Mouse (Mus musculus): ENCODE measurements around the gene Babam2.

Gene Babam2

DNA sequence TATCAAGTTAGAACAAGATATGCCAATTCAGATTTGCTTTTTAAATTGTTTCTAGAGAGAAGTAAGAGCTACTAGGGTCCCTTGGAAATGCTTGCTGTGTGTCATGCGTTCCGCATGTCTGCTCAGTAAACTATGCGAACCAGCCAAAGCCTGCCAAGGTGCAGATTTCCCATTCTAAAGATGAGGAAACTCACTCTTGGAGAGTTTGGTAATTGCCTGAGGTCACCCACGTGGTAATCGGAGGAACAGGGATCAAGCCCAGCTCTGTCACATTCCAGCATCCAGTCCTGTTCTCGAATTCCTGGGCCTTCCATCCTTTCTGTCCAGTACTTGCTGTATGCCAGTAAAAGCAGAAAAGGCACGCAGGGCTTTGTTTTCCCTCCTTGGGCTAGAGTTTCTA is 345.7 kb downstream of the Babam2 start:
- DNase-seq (ENCODE audit: low spot score): no peak

DNA sequence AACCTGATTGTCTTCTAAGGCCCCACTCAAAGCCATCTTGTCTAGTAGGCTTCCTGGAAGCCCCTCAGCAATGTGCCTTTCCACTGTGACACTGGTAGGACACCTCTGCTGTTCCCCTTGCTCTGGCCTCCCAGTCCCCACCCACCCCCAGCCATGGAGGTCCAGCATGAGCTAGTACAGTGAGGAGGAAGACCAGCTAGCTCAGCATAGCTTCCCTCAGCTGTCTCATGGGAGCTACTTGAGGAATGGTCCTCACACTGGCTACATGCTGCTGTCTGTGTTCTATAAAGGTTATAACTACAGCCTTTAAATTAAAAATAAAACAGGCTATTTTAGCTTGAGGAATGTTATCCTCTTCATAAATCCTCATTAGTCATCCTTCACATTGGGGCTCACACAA is 346.5 kb downstream of the Babam2 start:
- DNase-seq (ENCODE audit: low spot score): no peak

DNA sequence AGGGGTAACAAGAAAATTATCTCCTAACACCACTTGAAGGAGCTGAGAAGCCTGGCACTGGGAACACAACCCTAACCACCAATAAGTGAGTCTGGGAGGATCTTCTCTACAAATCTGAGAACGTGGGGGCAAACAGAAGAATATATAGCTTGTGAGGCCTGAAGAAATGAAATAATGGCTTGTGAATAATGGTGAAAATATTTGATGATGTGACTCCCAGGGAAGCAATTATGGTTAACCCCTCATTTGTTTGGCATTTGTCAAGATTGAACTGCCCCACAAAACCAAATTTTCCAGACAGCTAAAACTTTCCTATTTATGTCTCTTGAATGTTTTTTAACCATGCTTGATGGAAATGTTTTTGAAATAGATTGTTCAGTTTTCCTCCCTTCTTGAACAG is 354.4 kb downstream of the Babam2 start:
- no peak for DNase-seq (ENCODE audit: low spot score)

DNA sequence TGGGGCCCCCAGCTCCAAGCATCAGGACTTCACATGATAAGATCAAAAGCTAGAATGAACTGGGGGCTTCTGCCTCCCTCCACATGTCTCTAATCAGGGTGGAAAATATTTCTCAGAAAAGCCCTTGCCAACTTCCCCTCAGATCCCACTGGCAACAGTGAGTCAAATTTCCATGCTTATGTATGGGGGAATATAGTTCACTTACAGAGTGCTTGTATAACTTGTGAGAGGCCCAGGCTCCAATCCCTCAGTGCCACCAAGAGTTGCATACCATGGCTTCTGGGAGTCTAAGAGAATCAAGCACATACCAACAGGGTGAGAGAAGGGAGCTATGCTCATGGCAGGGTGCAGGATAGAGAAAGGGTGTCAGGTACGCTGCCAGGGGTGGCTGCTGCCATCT is 355.0 kb downstream of the Babam2 start:
- no peak for DNase-seq (ENCODE audit: low spot score)

DNA sequence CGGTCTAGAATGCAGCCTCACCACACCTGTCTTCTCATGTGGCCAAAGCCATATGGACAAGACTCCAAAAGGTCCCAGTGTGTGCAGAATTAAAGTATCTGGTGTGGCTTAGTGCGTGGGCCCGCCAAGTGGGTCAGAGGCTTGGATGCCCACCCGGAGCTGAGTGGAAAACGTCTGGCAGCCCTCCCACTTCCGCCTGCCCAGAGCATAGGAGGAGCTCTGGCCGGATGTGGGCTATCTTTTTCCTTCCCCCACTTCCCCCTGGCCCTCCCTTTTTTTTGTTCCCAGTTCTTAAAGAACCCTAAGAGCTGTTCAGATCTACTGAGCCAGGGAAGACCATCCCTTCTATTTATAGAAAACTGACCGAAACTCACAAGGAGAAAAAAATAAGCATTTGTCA is 356.0 kb downstream of the Babam2 start:
- DNase-seq (ENCODE audit: low spot score): no peak

DNA sequence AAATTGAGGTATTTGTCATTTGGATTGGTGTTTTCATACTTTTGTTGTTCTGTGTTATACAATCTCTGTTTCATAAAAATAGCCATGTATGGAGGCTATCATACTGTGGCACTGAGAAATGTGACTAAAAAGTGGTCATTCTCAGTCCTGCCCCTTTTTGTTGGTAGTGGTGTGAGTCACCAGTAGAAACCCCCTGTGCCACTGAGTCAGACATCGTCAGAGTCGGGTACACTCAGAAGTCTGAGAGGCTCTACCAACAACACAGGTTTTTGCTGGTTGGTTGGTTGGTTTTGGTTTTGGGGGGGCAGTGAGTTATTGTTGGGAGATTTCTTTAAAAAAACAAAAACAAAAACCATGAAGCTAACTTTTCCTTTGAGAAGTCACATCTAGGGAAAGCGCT is 358.2 kb downstream of the Babam2 start:
- DNase-seq (ENCODE audit: low spot score): no peak

DNA sequence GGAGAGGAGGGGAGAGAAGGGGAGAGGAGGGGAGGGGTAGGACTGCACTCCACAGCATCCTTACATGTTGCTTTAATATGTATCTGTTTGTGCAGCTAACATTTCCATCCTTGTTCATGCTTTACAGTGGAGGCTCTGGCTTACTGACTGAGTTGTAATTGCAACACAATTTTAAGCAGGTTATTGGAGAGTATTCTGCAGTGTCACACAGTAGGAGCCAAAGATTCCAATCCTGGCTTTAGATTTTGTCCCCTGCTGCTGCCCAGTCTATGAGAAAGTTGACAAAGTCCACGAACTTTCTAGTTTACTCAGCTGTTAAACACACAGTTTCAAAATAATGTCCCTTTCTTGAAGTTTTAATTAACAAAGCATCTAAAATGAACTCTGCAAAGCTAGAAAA is 358.6 kb downstream of the Babam2 start:
- no peak for DNase-seq (ENCODE audit: low spot score)

DNA sequence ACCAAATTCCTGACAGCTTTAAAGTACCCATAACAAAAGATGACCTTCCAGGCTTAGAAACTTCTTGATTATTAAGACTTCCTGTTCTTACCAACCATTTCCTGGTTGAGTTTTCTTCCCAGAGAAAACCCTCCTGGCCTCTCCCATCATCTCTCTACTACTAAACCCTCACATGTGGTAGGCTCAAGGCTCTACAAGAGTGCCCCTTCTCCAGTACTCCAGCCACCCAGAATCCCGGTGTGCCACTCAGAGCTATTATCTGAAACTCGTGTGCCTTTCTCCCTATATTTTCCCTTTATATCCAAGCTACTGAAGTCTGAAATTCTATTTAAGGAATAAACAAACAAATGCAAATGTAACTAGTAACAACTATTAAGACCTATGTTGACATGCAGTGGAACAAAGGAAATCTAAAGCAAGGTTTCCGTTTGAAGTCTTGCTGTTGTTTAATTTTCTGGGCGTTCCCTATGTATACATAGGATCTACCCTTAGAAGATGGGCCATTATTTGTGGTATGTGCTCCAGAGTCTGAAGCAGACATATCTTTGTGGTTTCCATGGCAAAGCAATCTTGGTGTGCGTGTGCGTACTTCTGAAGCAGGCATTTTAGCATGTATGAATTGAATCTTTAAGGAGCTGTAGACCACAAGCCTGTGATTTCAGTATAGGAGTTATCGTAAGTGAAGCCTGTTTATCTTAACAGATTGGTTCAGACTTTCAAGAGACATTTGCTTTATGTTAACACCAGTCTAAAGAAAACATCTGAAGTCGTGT is 361.2 kb downstream of the Babam2 start:
- no peak for DNase-seq (ENCODE audit: low spot score)

DNA sequence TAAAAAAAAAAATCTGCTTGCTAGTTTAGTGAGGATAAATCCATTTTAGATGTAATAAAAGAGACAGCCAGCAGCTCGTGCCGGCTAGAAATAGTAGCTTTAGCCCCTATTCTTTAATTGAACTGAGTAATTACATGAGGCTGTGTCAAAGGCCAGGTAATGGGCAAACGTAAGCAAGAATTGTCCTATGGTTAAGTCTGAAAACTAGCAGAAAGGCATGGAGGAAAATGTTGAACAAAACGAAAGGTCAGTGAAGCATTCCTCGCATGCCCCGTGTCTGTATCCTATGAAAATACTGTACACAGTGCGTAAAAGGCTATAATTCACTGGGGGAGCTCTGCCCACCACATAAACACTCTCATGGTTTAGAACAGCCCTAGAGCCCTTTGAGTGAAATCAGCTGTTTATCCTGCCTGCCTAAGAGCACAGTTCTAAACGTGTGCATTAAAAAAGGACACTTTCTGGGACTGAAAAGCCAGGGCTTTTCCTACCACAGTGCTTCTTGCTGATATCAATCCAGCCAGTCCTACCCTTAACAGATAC is 361.8 kb downstream of the Babam2 start:
- no peak for DNase-seq (ENCODE audit: low spot score)

DNA sequence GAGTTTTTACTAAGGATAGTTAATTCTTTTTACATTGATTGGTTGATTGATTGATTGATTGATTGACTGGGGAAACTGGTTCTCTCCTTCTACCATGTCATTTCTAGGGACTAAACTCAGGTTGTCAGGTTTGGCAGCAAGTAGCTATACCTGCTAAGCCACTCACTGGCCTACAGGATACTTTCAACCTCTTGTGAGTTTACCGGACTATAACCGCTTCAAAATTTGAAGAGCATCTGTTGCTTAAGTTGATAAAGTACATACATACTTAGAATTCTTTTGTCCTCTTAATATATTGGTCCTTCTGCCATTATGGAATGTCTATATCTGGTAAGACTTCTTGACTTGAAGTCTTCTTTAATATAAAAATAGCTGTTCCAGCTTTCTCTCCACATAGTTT is 363.0 kb downstream of the Babam2 start:
- no peak for DNase-seq (ENCODE audit: low spot score)

DNA sequence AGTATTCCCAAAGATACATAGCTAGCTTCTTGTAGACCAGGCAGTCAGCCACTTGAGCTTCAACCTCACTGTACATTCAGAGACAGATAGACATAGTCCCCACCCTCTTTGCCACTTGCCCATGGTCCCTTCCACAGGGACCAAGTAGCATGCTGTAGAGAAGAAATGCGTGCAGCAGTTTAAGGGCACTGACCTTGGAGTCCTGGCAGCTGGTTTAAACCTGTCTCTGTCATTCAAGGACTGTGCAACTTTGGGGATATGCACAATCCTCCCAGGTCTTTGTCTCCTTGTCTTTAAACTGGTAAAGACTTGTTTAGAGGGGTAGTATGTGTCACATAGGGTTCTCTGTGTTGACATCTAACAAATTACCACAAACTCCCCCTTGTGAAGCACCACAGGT is 364.4 kb downstream of the Babam2 start:
- DNase-seq (ENCODE audit: low spot score): no peak

DNA sequence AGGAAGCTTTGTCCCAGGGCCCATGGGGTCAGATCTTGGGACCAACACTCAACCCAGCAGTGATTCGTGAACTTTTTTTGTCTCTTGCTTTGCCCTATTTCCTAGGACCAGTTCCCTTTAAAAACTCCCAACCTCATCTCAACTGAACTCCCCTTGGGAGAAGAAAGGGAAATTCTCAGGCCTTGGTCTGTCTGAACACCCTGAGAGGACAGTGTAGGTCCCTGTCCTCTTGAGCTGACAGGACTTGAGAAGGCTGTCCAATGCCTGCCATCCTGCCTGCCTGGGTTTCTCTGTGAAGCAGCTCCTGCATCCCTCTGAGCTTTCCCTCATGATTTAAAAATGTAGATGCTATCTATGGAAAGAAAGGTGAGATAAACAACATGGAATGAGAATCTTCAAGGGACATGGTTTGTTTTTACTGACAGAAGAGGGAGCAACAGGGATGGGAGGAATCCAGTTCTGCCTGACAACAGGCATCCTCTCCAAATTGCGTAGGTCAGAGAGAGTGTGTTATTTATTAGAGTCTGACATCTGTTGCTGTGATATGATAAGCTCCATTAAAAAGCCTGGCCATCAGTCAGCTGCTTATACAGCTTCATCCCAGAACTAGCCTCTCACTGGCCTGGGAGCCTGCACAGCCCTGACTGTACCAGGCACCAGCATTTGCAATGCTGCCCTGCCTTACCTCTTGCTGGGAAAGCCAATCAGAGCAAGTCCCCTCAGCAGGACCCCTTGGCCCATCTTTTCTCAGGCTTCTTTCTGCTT is 367.0 kb downstream of the Babam2 start:
- DNase-seq (ENCODE audit: low spot score): no peak

DNA sequence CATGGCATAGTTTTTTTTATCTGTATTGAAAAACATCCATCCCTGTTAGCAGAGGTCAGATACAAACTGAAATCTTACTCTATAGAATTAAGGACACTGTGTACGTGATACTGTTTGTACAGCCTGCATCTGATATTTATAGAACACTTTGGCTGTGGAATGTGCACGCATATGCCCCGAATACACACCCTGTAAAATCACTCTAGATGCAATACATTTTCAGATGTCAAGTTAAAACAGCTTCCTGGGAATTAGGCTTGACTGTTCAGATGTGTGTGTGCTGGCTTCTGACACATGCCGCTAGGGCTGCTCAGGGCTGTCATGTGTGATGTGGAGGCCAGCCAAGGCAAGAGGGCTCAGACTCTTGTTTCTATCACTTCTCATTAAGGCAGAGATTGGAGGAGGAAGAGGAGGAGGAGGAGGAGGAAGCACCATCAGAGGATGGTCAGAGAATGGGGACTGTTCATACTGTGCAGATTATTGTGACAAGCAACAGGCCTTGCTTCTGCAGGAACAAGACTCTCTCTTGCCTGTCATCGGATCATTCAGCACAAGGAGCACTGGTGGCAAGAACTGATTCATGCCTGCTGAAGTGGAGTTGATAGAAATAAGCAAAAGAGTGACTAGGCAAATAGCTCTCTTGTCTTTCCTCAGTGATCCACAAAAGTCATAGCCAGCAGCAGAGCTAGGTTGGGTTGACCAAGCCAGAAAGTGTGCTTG is 368.7 kb downstream of the Babam2 start:
- DNase-seq (ENCODE audit: low spot score): no peak

DNA sequence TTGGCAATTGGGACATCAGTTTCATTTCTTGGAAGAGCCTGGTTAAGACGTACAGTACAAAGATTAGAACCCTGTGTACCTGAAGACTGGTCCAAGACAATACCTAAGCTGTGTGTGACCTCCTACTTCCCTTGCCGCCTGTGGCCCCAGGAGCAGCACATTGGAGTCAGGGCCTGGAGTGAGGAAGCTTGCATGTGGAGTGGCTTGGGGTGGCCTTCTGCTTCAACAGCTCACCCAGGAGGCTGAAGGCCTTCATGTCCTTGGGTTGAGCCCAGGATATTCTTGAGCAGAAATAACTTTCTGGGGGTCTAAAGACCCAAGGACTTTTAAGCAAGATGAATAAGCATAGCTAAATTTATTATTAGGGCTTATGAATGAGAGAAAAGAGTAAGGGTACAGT is 369.4 kb downstream of the Babam2 start:
- DNase-seq (ENCODE audit: low spot score): no peak

DNA sequence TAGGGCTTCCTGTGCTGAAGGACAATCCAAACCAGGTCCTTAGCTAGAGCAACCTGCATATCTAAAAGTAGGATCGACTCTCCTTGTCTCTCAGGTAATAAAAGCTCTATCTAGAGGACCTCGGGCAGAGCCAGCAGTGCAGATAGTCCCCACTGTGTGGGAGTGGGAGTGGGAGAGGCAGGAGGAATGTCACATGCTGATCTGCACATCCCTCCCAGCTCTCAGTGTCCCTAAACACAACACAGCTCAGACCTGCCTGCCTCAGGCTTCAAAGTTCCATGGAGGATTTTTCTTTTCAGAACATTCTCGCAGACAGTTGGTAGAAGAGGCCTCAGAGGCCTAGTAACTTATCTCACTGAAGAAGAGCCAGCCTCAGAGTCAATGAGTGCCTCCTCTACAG is 371.1 kb downstream of the Babam2 start:
- DNase-seq (ENCODE audit: low spot score): no peak

DNA sequence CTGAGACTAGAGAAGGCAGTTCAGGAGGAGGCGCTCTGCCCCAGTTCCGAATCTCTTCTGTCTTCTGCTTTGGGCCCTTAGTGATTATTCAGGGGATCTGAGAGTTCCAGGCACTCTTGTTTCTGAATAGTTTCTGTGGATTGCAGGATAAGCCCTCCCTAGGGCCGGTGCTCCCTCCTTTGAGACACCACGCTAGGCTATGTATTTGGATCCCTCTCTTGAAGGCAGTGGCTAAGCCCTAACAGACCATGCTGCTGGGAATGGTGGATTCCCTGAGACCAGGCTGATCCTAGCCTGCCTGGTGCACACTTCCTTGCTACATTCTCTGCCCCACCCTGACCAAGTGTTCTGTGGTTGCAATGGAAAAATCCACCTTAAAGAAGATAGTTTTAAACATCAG is 371.6 kb downstream of the Babam2 start:
- no peak for DNase-seq (ENCODE audit: low spot score)

DNA sequence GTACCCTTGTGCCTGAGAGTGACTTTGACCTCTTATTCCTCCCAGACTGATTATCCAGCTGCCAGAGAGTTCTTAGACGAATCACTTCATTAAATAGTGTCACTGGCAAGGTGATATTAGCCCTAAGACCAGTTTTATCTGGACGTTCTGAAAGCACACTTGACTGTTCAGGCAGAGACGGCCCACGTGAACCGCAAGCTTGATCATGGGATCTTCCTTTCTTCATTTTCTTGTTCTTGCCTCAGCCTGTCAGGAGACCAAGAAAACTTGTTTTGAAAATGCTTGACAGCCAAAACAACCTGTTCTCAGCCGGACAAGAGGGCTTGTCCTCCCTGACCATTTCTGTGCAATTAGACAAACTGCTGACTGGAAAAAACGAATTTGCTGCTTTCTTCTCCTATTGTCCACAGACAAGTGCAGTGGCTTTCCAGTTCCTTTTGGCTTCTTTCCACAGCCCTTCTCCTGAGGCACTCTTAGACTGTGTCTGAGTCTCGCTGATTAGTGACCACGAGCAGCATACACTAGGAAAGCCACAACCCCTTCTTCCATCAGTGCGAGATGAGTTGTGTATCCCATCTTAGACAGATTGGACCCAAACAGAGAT is 372.2 kb downstream of the Babam2 start:
- no peak for DNase-seq (ENCODE audit: low spot score)

DNA sequence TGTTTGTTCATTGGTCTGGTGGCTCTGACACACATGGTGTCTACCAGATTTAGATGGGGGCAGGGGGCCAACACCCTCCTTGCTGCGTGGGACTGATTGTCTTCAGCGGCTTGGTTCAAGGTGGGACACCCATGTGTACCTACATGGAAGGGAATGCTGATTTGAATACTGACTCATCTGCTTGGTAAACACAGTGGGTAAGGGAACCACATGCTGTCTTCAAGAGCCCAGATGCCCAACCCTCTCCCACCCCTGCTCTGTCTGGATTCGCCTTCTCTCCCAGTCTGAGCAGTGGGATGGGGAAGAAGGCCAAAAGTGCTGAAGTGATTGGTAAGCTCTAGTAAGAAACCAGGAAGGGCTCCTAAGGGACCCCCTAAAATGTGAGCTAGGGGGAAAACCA is 373.3 kb downstream of the Babam2 start:
- no peak for DNase-seq (ENCODE audit: low spot score)

DNA sequence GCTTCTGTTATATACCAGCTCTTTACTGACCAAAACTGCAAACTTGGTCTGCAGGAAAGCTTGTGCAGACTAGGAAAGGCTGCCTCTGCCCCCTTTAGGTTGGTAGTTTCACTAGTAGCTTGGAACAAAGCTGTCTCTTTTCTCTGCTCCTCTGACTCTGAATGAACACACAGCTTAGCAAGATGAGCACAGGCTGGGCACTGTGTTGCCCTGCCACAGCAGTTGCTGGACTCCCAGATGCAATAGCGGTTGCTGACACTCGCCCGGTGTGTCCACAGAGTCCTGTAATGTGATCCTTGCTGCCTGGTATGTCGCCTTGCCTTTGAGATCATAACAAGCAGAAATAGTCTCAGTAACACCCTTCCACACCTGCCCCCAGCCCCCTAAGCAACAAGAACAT is 373.8 kb downstream of the Babam2 start:
- no peak for DNase-seq (ENCODE audit: low spot score)

DNA sequence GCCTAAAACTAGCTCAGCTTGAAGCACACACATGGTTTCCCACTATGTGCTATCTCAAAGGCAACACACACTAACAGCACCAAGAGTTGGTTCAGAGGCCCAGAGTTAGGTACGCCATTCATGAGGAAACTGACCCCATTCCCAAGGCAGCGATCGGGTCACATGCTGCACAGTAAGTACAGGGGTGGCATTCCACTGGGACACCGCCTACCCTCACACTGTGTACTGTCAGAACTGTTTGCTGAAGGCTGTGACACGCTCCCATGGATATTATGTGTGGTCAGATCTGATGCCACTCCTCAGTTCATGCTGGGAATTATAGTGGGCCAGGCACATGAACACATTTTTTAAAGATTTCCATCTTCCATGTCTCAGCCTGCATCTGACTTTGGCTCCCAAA is 374.3 kb downstream of the Babam2 start:
- DNase-seq (ENCODE audit: low spot score): no peak

DNA sequence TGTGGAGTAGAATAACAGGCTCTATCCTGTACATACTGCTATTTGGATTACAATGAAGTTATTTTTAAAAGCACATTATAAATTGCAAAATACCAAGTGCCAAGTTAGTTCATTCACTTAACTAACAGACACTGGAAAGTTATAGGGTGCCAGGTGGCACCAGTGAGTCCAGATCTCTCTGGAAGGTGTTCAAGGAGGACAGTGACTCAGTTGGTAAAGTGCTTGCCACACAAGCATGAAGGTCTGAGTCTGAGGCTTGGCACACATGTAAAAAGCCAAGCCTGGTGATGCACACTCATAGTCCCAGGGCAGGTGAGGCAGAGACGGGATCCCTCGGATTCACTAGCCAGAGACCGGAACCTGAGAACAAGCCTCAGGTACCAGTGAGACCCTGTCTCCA is 375.4 kb downstream of the Babam2 start:
- no peak for DNase-seq (ENCODE audit: low spot score)

DNA sequence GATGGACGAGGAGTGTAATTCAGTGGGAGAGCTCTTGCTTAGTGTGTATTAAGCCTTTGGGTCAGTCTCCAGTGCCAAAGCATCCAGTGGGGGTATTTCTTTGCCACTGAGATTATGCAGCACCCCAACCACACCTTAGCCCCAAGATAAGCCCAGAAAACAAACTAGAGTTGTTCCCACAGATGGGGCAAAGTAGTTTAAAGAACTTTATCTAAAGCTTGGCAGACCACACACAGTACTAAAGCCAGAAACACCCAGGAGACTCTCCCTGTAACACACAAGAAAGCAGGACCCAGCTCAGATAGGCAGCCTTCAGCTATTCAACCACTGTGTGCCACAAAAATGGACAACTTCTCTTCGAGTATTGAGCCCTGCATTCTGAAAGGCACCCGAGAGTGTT is 376.6 kb downstream of the Babam2 start:
- DNase-seq (ENCODE audit: low spot score): no peak
